Mouse (Mus musculus) kidney, postnatal 4 days (tissue): ENCODE results near the gene Fbxo28.

Source experiments
- DNase-seq, 2 experiments: peaks; one replicate each; pipeline ENCODE4 v3.0.0; 2021; ENCODE audit warnings: mixed read lengths in 2 of 2

Gene Fbxo28

DNA sequence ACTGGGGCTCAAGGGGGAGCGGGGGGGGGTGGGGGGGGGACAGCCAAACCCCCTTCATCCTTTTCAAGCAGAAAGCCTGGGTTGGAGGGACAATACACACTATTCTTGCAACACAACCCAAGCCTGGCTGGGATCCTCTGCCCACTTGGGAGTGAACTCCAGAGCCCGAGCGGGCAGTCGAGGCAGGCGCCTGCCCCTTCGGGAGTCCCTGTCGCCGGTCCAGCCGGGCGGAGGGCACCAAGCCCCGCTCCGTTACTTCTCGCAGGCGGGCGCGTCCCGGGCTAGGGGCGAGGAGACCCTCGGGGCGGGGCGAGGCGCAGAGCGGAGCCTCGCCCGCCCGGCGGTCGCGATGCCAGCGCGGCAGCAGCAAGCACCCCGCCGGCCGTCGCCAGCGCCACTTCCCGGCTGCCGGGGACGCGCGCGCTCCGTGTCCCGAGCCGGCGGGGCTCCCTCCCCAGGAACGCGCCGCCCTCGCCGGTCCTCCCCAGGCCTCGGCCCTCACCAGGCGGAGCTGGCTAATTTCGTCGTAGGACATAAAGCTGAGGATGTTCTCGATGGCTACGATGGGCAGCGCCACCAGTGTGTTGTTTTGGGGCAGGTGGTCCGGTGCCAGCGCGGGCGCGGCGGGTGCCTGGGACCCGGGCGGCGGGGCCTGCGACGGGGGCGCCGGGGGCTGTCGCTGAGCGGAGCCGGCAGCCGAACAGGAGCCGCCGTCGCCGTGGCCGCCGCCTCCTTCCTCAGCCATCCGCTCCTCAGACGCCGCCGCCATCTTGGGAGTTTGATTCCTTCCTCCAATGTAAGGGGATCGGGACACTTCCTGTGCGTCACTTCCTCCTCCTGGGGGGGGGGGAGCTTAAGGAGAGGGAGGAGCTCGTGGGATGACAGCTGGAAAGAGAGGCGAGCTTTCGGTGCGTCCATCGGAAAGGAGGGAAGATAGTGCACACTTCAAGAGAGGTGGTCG is at the start of gene Fbxo28:
Gene Fbxo28 (minus strand): TSS at position 809 of the 961 bp plus-strand sequence.
- DNase-seq = peak; percentile 90 to 93

DNA sequence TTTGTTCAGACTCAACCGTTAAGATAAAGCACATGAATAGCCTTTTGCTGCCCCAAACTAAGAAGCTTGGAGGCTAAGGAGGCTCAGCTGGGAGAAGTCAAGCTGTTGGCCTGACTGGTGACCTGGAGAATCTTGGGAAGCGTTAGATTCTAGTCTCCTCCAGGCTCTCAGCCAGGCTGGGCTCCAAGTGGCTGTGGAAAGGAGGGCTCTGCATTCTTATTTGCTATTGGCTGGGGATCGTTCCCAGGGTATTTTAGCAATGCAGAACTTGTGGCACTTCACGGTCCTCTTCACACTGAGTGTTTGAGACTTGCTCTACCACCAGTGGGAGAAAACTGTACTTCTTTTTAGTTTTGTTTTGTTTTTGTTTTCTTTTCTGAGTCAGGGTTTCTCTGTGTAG is 47.3 kb upstream of the Fbxo28 start:
- peak; percentile 53 to 66 for DNase-seq

- no peak for DNase-seq
These were observed 45.0 kb upstream of the Fbxo28 start for GRCm38 (mm10) chr1:182386449-182386848.

DNA sequence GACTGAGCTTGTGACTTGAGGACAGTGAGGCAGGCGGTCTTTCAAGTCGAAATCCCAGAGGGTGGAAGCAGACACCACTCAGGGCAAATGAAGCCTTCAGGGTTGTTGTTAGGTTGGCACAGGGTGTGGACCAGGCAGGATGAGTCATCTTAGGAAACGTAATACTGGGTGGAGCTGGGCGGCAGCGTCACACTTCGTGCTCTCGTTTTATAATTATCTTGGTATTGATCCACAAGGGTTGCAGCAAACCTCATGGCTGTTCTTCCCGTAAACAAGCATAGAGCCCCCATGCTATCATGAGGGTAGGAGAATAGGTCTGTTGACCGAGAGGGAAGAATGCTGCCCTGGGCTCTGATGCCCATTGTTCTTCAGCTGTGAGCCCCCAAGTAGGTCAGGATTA is 41.7 kb upstream of the Fbxo28 start:
- no peak for DNase-seq

GRCm38 (mm10) chr1:182381327-182381726 is 39.9 kb upstream of the Fbxo28 start:
- DNase-seq = no peak

GRCm38 (mm10) chr1:182380683-182381082 is 39.3 kb upstream of the Fbxo28 start:
- no peak for DNase-seq

- DNase-seq = no peak
These were observed 37.4 kb upstream of the Fbxo28 start for GRCm38 (mm10) chr1:182378876-182379275.

GRCm38 (mm10) chr1:182378205-182378835 is 36.9 kb upstream of the Fbxo28 start:
- no peak for DNase-seq

GRCm38 (mm10) chr1:182377519-182377918 is 36.1 kb upstream of the Fbxo28 start:
- DNase-seq = no peak

GRCm38 (mm10) chr1:182376826-182377225 is 35.4 kb upstream of the Fbxo28 start:
- no peak for DNase-seq

GRCm38 (mm10) chr1:182376221-182376620 is 34.8 kb upstream of the Fbxo28 start:
- DNase-seq = peak in 1 of 2 experiments; percentile 31

GRCm38 (mm10) chr1:182371891-182372290 is 30.5 kb upstream of the Fbxo28 start:
- no peak for DNase-seq

DNA sequence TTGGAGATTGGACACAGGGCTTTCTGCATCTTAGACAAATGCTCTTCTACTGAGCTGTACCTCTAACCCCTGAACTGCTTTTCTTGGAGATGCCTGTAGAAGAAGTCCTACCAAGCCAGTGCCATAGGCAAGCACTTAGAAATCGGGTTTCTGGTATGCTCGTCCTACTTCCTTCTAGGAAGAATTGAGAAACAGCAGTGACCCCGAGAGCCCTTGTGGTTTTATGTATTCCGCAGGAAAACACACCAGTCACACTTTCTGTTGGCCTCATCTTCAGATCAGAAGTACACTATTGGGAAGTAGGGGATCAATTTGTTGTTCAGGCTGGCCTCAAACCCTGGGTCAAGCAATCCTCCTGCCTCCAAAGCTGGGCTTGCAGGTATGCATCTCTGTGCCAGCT is 28.0 kb upstream of the Fbxo28 start:
- DNase-seq = no peak

DNA sequence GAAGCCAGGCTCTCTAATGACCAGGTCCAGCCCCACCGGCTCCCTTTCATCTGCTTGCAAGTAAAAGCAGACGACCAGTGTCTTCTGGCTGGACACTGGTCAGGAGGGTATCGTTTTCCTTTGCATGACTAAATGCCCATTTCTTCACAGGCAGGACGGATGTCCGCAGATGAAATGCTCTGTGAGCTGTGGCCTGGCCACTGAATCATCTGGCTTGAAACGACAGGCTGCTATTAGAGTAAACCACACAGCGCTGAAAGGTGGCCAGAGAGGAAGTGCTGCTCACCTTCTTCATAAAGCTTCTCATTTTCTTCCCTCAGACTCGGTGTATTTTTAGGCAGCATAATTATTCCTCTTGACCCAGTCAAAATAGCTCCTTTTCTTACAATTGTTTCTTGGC is 27.4 kb upstream of the Fbxo28 start:
- peak in 1 of 2 experiments; percentile 18 for DNase-seq

DNA sequence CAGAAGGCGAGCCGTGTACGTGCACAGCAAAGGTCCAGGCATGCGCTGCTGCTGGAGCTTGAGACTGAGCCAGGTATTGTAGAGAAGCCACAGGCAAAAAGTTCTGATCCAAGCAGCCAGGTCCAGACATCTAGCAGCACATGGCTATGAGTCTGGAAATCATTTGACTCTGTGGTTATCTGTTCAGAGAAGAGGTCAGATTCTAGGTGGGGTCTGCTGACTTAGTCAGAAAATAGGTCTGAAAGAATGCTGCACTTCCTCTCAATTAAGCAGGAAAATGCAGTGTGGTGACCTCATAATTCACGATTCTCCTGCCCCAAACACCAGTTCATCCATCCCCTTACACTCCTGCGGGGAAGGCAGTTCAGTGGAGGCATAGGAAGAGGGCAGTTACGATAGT is 26.9 kb upstream of the Fbxo28 start:
- no peak for DNase-seq

GRCm38 (mm10) chr1:182363683-182364404 is 22.4 kb upstream of the Fbxo28 start:
- DNase-seq = peak in 1 of 2 experiments; percentile 23

- DNase-seq = no peak
These were observed 21.3 kb upstream of the Fbxo28 start for GRCm38 (mm10) chr1:182362703-182363102.

DNA sequence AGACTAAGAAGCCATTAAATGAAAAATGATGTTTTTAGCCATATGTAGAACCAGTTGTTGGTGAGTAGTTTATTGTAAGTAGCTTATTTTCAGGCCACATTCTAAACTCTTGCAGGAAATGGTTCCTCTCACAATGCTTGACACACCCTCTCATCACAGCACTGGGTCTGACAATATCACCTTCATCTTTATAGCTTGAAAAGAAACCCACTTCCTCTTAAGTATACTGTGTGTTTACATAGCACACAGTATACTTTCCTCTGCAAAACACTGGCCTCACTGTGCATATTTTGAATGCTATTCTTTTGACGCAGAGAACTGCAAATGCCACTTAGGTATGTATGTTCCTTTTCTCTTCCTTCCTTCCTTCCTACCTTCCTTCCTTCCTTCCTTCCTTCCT is 16.7 kb upstream of the Fbxo28 start:
- DNase-seq = no peak

GRCm38 (mm10) chr1:182354504-182355147 is 13.2 kb upstream of the Fbxo28 start:
- no peak for DNase-seq

GRCm38 (mm10) chr1:182349557-182349956 is 8.1 kb upstream of the Fbxo28 start:
- no peak for DNase-seq

- DNase-seq = no peak
These were observed 5.1 kb upstream of the Fbxo28 start for GRCm38 (mm10) chr1:182346491-182346890.

DNA sequence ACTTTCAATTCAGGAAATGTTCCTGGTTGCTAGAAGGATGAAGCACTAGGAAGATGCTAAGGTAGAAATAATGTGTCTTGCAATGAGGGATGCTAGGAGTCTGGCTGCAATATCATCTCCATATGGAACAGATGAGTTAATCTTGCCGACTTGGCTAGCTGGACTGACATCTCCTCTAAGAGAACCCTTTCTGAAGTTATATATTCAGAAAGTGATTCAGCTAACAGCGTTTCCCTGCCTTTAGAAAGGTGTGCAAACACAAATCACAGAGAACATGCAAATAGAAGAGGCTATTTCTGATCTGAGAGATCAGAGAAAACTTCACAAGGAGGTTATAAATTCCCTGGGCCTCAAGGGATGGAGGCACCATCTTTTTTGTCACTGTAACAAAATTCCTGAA is 4.4 kb upstream of the Fbxo28 start:
- DNase-seq = no peak

- DNase-seq = no peak
These were observed 564 bp upstream of the Fbxo28 start for GRCm38 (mm10) chr1:182341993-182342392.
